Mouse (Mus musculus) liver, embryonic 14.5 days (tissue): Measurements from ENCODE around the gene Tbc1d22a.

ENCODE experiments used
- CTCF ChIP-seq: IDR thresholded peaks from 2 replicates; pipeline ENCODE4 v1.5.1; 2016; ENCODE audit warnings: antibody characterized with exemption, low read depth, control low read depth
- EP300 ChIP-seq: IDR thresholded peaks from 2 replicates; pipeline ENCODE4 v1.6.1; 2016; ENCODE audit warnings: antibody characterized with exemption, low read depth

GRCm38 (mm10) chr15:86447251-86447650, 233.0 kb downstream of the Tbc1d22a start:
- TF ChIP-seq EP300 = no peak
- TF ChIP-seq CTCF = no peak
